15 mouse cellular contexts compared by ENCODE assay signal in genomic region chr14:22069169-22069568, GRCm38 (mm10). TPM values are rescaled to one million over a fixed set of nuclear protein-coding genes. Genes with fewer than 3 reads are reported as not detected.
"Had no signal": no experiment of that assay in that cellular context is flagged by ENCODE, and none has a peak within 500 bp of the region (broad histone marks: within the 10 kb centered on the region; RNA-seq: fewer than 3 reads in every experiment).

No protein-coding gene starts in this region.

- H3K4me3 ChIP-seq: midbrain, embryonic 10.5 days; midbrain, embryonic 13.5 days; myocyte had no signal

- H3K9ac ChIP-seq: liver, embryonic 14.5 days; liver, postnatal 0 days; lung, embryonic 14.5 days; midbrain, embryonic 13.5 days had no signal

- DNase-seq: kidney, adult 9 months; kidney, postnatal 14 days; kidney, postnatal 4 days; left cerebral cortex, postnatal 4 days; liver, postnatal 0 days; lung, embryonic 14.5 days; thymus, postnatal 25 days had no signal

- H3K36me3 ChIP-seq: midbrain, embryonic 10.5 days; midbrain, embryonic 13.5 days had no signal

- H3K9me3 ChIP-seq: midbrain, embryonic 10.5 days; midbrain, embryonic 13.5 days had no signal

- ATAC-seq: liver, postnatal 0 days; lung, postnatal 0 days; midbrain, embryonic 13.5 days; midbrain, embryonic 16.5 days had no signal

- H3K4me2 ChIP-seq: lung, embryonic 14.5 days; midbrain, embryonic 13.5 days had no signal

- H3K27ac ChIP-seq: liver, embryonic 14.5 days; macrophage; midbrain, embryonic 10.5 days; midbrain, embryonic 13.5 days had no signal

RNA-seq across cellular contexts. Expression of gene Lrmda, which starts 49.7 kb away (rescaled TPM):
- polyA plus RNA-seq: midbrain, embryonic 16.5 days; small intestine, adult 2 months had no signal
